8 mouse cellular contexts compared by ENCODE assay signal in the genomic region with DNA sequence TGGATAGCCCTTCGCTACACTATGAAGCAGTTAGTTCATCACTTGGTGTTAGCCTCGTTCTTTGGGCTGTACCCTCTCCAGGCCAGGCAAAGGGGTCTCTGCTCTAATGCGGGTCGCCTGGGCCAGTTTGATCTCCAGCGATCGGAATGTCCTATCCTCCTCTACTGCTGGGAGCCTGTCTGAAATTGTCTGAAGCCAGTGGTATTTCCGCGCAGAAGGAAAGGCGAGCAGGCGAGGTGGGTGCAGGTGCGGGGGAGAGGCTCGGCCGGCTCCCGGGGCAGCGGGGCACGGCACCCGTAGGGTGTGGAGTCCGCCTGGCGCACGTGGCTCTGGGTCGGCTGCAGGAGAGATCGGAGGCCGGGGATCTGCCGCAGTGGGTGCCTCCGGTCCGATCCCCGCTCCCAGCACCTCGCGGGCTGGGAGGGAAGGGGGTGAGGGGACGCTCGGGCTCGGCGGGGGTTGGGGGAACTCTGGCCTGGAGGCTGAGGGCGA.
DNase-seq lines count a peak whose midpoint lies in the region; ATAC-seq lines count a peak whose summit lies in the region.

No protein-coding gene starts in this region.

- H3K27ac ChIP-seq in forebrain, embryonic 11.5 days (ENCODE audit: low read depth, low read length), result peak overlapping the region; percentile 37
- no peak overlapping the region for H3K27ac ChIP-seq in midbrain, embryonic 16.5 days (ENCODE audit: low read length)

- ATAC-seq in forebrain, embryonic 11.5 days (replicated peaks; ENCODE audit: low FRiP score), result peak; percentile 72; the same call in 1 of the 2 replicates
- peak; percentile 42; the same call in 1 of the 2 replicates for ATAC-seq in midbrain, embryonic 16.5 days
- no peak for ATAC-seq in erythroid progenitor cell, adult 5-6 weeks (replicated peaks; ENCODE audit: low FRiP score, poor library complexity, severe bottlenecking)

- DNase-seq in gastrocnemius, adult 18-20 months (ENCODE audit: low spot score), result peak; percentile 7
- DNase-seq in gastrocnemius, postnatal 25 days, result no peak
- DNase-seq in ES-CJ7 (ENCODE audit: low read depth, low spot score), result peak; percentile 20
- peak; percentile 71 for DNase-seq in forebrain, embryonic 11.5 days (ENCODE audit: low spot score)
- peak; percentile 23 for DNase-seq in kidney, postnatal 10 days
- no peak for DNase-seq in frontal cortex, adult 2 months (ENCODE audit: extremely low spot score in 1 of 2, low spot score in 1 of 2)

- WGBS in forebrain, embryonic 11.5 days, result under 1% methylated on average over 34 of the region's 34 CpGs
- under 1% methylated on average over 34 of the region's 34 CpGs for WGBS in midbrain, embryonic 16.5 days

- peak overlapping the region; percentile 88 for H3K4me2 ChIP-seq in forebrain, embryonic 11.5 days (ENCODE audit: low read depth, low read length, severe bottlenecking)
- peak overlapping the region; percentile 76 for H3K4me2 ChIP-seq in midbrain, embryonic 16.5 days (ENCODE audit: low read length)

- H3K27me3 ChIP-seq in forebrain, embryonic 11.5 days (ENCODE audit: control insufficient read depth, insufficient read depth, low read length), result peaks cover 53% of the 10 kb centered on the region
- H3K27me3 ChIP-seq in midbrain, embryonic 16.5 days (ENCODE audit: control insufficient read depth, insufficient read depth, low read depth, low read length), result peaks cover 53% of the 10 kb centered on the region

- H3K36me3 ChIP-seq in forebrain, embryonic 11.5 days (ENCODE audit: control insufficient read depth, insufficient read depth, low read length), result no peaks in the 10 kb centered on the region
- no peaks in the 10 kb centered on the region for H3K36me3 ChIP-seq in midbrain, embryonic 16.5 days (ENCODE audit: control insufficient read depth, insufficient read depth, low read length)

- peak overlapping the region; percentile 50 for H3K9ac ChIP-seq in forebrain, embryonic 11.5 days (ENCODE audit: low read length)
- no peak overlapping the region; the same call in 1 of the 2 replicates for H3K9ac ChIP-seq in midbrain, embryonic 16.5 days (ENCODE audit: low read depth, low read length)

- H3K4me1 ChIP-seq in forebrain, embryonic 11.5 days (replicated peaks; ENCODE audit: control insufficient read depth, insufficient read depth, low read length), result peaks cover 11% of the 10 kb centered on the region
- peaks cover 14% of the 10 kb centered on the region for H3K4me1 ChIP-seq in midbrain, embryonic 16.5 days (ENCODE audit: control insufficient read depth, insufficient read depth, low read length)

- H3K9me3 ChIP-seq in forebrain, embryonic 11.5 days (ENCODE audit: control insufficient read depth, low read length), result no peaks in the 10 kb centered on the region
- no peaks in the 10 kb centered on the region for H3K9me3 ChIP-seq in midbrain, embryonic 16.5 days (replicated peaks; ENCODE audit: control insufficient read depth, low read length, poor library complexity, severe bottlenecking)

- H3K4me3 ChIP-seq in forebrain, embryonic 11.5 days (ENCODE audit: low read depth, low read length), result peak overlapping the region; percentile 41
- H3K4me3 ChIP-seq in midbrain, embryonic 16.5 days (ENCODE audit: low read depth, low read length), result peak overlapping the region; percentile 37

Comparison
In these comparisons a context has a peak if more than half of its experiments do, and no peak if none do; other contexts are left out.
1. DNase-seq: peak in gastrocnemius, adult 18-20 months (single experiment), ES-CJ7 (single experiment), forebrain, embryonic 11.5 days (single experiment) and kidney, postnatal 10 days (single experiment); none in gastrocnemius, postnatal 25 days (single experiment) and frontal cortex, adult 2 months (0 of 2).